Mouse (Mus musculus) intestine, embryonic 15.5 days (tissue): Measurements from ENCODE around the gene Frmd4a. TPM values are rescaled to one million over a fixed set of nuclear protein-coding genes. Genes with fewer than 3 reads are reported as not detected.
"Not testable (repeated sequence)": the region's sequence is repeated elsewhere in the genome, so short reads cannot be mapped to it uniquely, and the experiment has no call there.

Experiments used
- ATAC-seq: fragments of 200-750 bp; cut with Nextera tagmentation; 2 replicates; pipeline ENCODE4 v1.8.0; 2017; ENCODE audit warnings: moderate TSS enrichment, moderate library complexity
- H3K27ac ChIP-seq: fragments of 300-500 bp; sonication (generic); 2 replicates; pipeline ENCODE4 v1.5.1; 2015; ENCODE audit warnings: mild to moderate bottlenecking, inconsistent platforms
- H3K27me3 ChIP-seq: fragments of 300-500 bp; sonication (generic); replicated peaks from 2 replicates; pipeline ENCODE4 v1.6.1; 2015; ENCODE audit warnings: inconsistent platforms
- H3K36me3 ChIP-seq: fragments of 300-500 bp; sonication (generic); 2 replicates; pipeline ENCODE4 v1.6.1; 2015; ENCODE audit warnings: inconsistent platforms
- H3K4me1 ChIP-seq: fragments of 300-500 bp; sonication (generic); replicated peaks from 2 replicates; pipeline ENCODE4 v1.6.1; 2015; ENCODE audit warnings: inconsistent platforms
- H3K4me2 ChIP-seq: fragments of 300-500 bp; sonication (generic); replicated peaks from 2 replicates; pipeline ENCODE4 v1.6.1; 2015; ENCODE audit warnings: mild to moderate bottlenecking, inconsistent platforms
- H3K4me3 ChIP-seq: fragments of 300-500 bp; sonication (generic); replicated peaks from 2 replicates; pipeline ENCODE4 v1.5.1; 2015; ENCODE audit warnings: inconsistent platforms
- H3K9ac ChIP-seq: fragments of 300-500 bp; sonication (generic); 2 replicates; pipeline ENCODE4 v1.6.1; 2015; ENCODE audit warnings: inconsistent platforms
- H3K9me3 ChIP-seq: fragments of 300-500 bp; sonication (generic); 2 replicates; pipeline ENCODE4 v1.6.1; 2016; ENCODE audit warnings: inconsistent platforms
- WGBS: fragments of 180-500 bp; shearing (Covaris S2); methylation state at CpG from one replicate; pipeline ENCODE4 v1.1.7; 2015; 5-methylcytosine and 5-hydroxymethylcytosine counted together
- polyA plus RNA-seq: library from polyadenylated mRNA; unstranded; fragments of >200 nt; fragmentation: Nextera tagmentation; extraction: Ambion mirVana; gene quantifications from 2 replicates; pipeline ENCODE4 v1.2.1, GENCODE M21; 2015

Frmd4a gene
- polyA plus RNA-seq, 1 experiment from 2014 or later, result 21.0 TPM

GRCm38 (mm10) chr2:4555221-4555631 lies 537.7 kb downstream of the Frmd4a start:
- Histone ChIP-seq H3K27me3 (no peaks in the 10 kb centered on the region), H3K4me1 (peaks cover 30% of the 10 kb centered on the region), H3K27ac (peak overlapping the region; percentile 48; the same call in 1 of the 2 replicates), H3K4me2 (no peak overlapping the region), H3K9me3 (no peaks in the 10 kb centered on the region), H3K4me3 (no peak overlapping the region), H3K36me3 (no peaks in the 10 kb centered on the region; the same call in 1 of the 2 replicates), H3K9ac (no peak overlapping the region)
- ATAC-seq, result no peak
- WGBS, result 42% methylated on average over 7 of the region's 7 CpGs

GRCm38 (mm10) chr2:4556188-4556587 lies 538.7 kb downstream of the Frmd4a start:
- Histone ChIP-seq H3K36me3 (no peaks in the 10 kb centered on the region; the same call in 1 of the 2 replicates), H3K4me1 (peaks cover 33% of the 10 kb centered on the region), H3K4me3 (no peak overlapping the region), H3K4me2 (no peak overlapping the region), H3K27me3 (no peaks in the 10 kb centered on the region), H3K9me3 (no peaks in the 10 kb centered on the region), H3K9ac (no peak overlapping the region), H3K27ac (no peak overlapping the region)
- no peak for ATAC-seq
- WGBS, result 68% methylated on average over 10 of the region's 10 CpGs

- no peak for ATAC-seq
- peaks cover 37% of the 10 kb centered on the region for H3K4me1 ChIP-seq
- H3K9me3 ChIP-seq, result no peaks in the 10 kb centered on the region
- peak overlapping the region; percentile 71 for H3K27ac ChIP-seq
- 0 out of 2 replicates have a peak overlapping the region, but pooled peaks have one; percentile 10 for H3K9ac ChIP-seq
- 31% methylated on average over 4 of the region's 4 CpGs for WGBS
- no peaks in the 10 kb centered on the region for H3K36me3 ChIP-seq
- no peak overlapping the region for H3K4me3 ChIP-seq
- no peak overlapping the region for H3K4me2 ChIP-seq
- no peaks in the 10 kb centered on the region for H3K27me3 ChIP-seq
Observed at GRCm38 (mm10) chr2:4557028-4557427, 539.5 kb downstream of the Frmd4a start.

GRCm38 (mm10) chr2:4557466-4557865 lies 539.9 kb downstream of the Frmd4a start:
- WGBS, result 29% methylated on average over 4 of the region's 4 CpGs
- H3K27me3 ChIP-seq, result no peaks in the 10 kb centered on the region
- no peak overlapping the region for H3K9ac ChIP-seq
- no peak for ATAC-seq
- peak overlapping the region; percentile 71 for H3K27ac ChIP-seq
- H3K4me3 ChIP-seq, result no peak overlapping the region
- no peaks in the 10 kb centered on the region for H3K9me3 ChIP-seq
- H3K4me1 ChIP-seq, result peaks cover 37% of the 10 kb centered on the region
- H3K36me3 ChIP-seq, result no peaks in the 10 kb centered on the region
- H3K4me2 ChIP-seq, result no peak overlapping the region

- H3K36me3 ChIP-seq, result no peaks in the 10 kb centered on the region
- H3K9ac ChIP-seq, result peak overlapping the region; percentile 41
- 17% methylated on average over 8 of the region's 8 CpGs for WGBS
- H3K4me2 ChIP-seq, result peak overlapping the region; percentile 65
- peak overlapping the region; percentile 43 for H3K4me3 ChIP-seq
- no peaks in the 10 kb centered on the region for H3K27me3 ChIP-seq
- peaks cover 44% of the 10 kb centered on the region for H3K4me1 ChIP-seq
- peak overlapping the region; percentile 94 for H3K27ac ChIP-seq
- ATAC-seq, result no peak
- no peaks in the 10 kb centered on the region for H3K9me3 ChIP-seq
Observed at GRCm38 (mm10) chr2:4558651-4559203, 541.2 kb downstream of the Frmd4a start.

GRCm38 (mm10) chr2:4559211-4559882 lies 541.8 kb downstream of the Frmd4a start:
- ATAC-seq, result peak; percentile 91
- peak overlapping the region; percentile 41 for H3K9ac ChIP-seq
- H3K4me1 ChIP-seq, result peaks cover 44% of the 10 kb centered on the region
- H3K27me3 ChIP-seq, result no peaks in the 10 kb centered on the region
- peak overlapping the region; percentile 65 for H3K4me2 ChIP-seq
- H3K9me3 ChIP-seq, result no peaks in the 10 kb centered on the region
- peak overlapping the region; percentile 43 for H3K4me3 ChIP-seq
- H3K27ac ChIP-seq, result peak overlapping the region; percentile 94
- WGBS, result under 1% methylated on average over 27 of the region's 27 CpGs
- H3K36me3 ChIP-seq, result no peaks in the 10 kb centered on the region

GRCm38 (mm10) chr2:4559883-4560247 lies 542.3 kb downstream of the Frmd4a start:
- under 1% methylated on average over 8 of the region's 8 CpGs for WGBS
- no peaks in the 10 kb centered on the region for H3K9me3 ChIP-seq
- H3K9ac ChIP-seq, result peak overlapping the region; percentile 41
- peaks cover 44% of the 10 kb centered on the region for H3K4me1 ChIP-seq
- peak; percentile 67 for ATAC-seq
- H3K36me3 ChIP-seq, result no peaks in the 10 kb centered on the region
- H3K4me3 ChIP-seq, result peak overlapping the region; percentile 43
- no peaks in the 10 kb centered on the region for H3K27me3 ChIP-seq
- H3K4me2 ChIP-seq, result peak overlapping the region; percentile 65
- H3K27ac ChIP-seq, result peak overlapping the region; percentile 94

- Histone ChIP-seq H3K4me2 (peak overlapping the region; percentile 65), H3K4me1 (peaks cover 39% of the 10 kb centered on the region), H3K27ac (peak overlapping the region; percentile 48; the same call in 1 of the 2 replicates), H3K9ac (peak overlapping the region; percentile 39), H3K4me3 (peak overlapping the region; percentile 43)
- WGBS, result 13% methylated on average over 2 of the region's 2 CpGs
- not testable (repeated sequence) for H3K36me3 ChIP-seq, H3K9me3 ChIP-seq, ATAC-seq, H3K27me3 ChIP-seq
Observed at GRCm38 (mm10) chr2:4560516-4560915, 543.0 kb downstream of the Frmd4a start.

GRCm38 (mm10) chr2:4561196-4561595 lies 543.7 kb downstream of the Frmd4a start:
- H3K4me2 ChIP-seq, result peak overlapping the region; percentile 65
- H3K9me3 ChIP-seq, result no peaks in the 10 kb centered on the region
- peak overlapping the region; percentile 43 for H3K4me3 ChIP-seq
- 14% methylated on average over 5 of the region's 5 CpGs for WGBS
- no peaks in the 10 kb centered on the region for H3K27me3 ChIP-seq
- peak overlapping the region; percentile 39 for H3K9ac ChIP-seq
- ATAC-seq, result peak; percentile 41; the same call in 1 of the 2 replicates
- peak overlapping the region; percentile 48 for H3K27ac ChIP-seq
- peaks cover 38% of the 10 kb centered on the region for H3K4me1 ChIP-seq
- H3K36me3 ChIP-seq, result no peaks in the 10 kb centered on the region

GRCm38 (mm10) chr2:4562373-4562772 lies 544.9 kb downstream of the Frmd4a start:
- Histone ChIP-seq H3K36me3 (0 out of 2 replicates have a peak, but pooled peaks cover 3% of the 10 kb centered on the region), H3K4me3 (0 out of 2 replicates have a peak overlapping the region, but pooled peaks have one; percentile 2), H3K4me2 (peak overlapping the region; percentile 65), H3K27ac (no peak overlapping the region), H3K9me3 (no peaks in the 10 kb centered on the region), H3K4me1 (peaks cover 32% of the 10 kb centered on the region), H3K9ac (no peak overlapping the region), H3K27me3 (no peaks in the 10 kb centered on the region)
- no peak for ATAC-seq
- WGBS, result 74% methylated on average over 3 of the region's 3 CpGs

- H3K9me3 ChIP-seq, result no peaks in the 10 kb centered on the region
- H3K4me2 ChIP-seq, result peak overlapping the region; percentile 65
- WGBS, result 48% methylated on average over 5 of the region's 5 CpGs
- no peaks in the 10 kb centered on the region for H3K27me3 ChIP-seq
- 0 out of 2 replicates have a peak, but pooled peaks cover 3% of the 10 kb centered on the region for H3K36me3 ChIP-seq
- H3K27ac ChIP-seq, result no peak overlapping the region
- peaks cover 27% of the 10 kb centered on the region for H3K4me1 ChIP-seq
- peak overlapping the region; percentile 2; the same call in 1 of the 2 replicates for H3K4me3 ChIP-seq
- H3K9ac ChIP-seq, result no peak overlapping the region
- no peak for ATAC-seq
Observed at GRCm38 (mm10) chr2:4562826-4563225, 545.3 kb downstream of the Frmd4a start.

- Histone ChIP-seq H3K36me3 (0 out of 2 replicates have a peak, but pooled peaks cover 3% of the 10 kb centered on the region), H3K9me3 (no peaks in the 10 kb centered on the region), H3K9ac (no peak overlapping the region), H3K27ac (no peak overlapping the region), H3K4me2 (peak overlapping the region; percentile 65), H3K4me1 (peaks cover 26% of the 10 kb centered on the region), H3K4me3 (0 out of 2 replicates have a peak overlapping the region, but pooled peaks have one; percentile 2), H3K27me3 (no peaks in the 10 kb centered on the region)
- no peak for ATAC-seq
- 63% methylated on average over 1 of the region's 1 CpGs for WGBS
Observed at GRCm38 (mm10) chr2:4563322-4563721, 545.8 kb downstream of the Frmd4a start.
